Mouse (Mus musculus) G1E (cell line): ENCODE data around the gene Lpcat4. TPM values are rescaled to one million over a fixed set of nuclear protein-coding genes. Genes with fewer than 3 reads are reported as not detected.

ENCODE experiments used
- ATAC-seq: 2 replicates; pipeline ENCODE4 v1.8.0; 2016; ENCODE audit warnings: mild to moderate bottlenecking; ENCODE audit not compliant: insufficient number of reproducible peaks, poor library complexity, low FRiP score, severe bottlenecking; ENCODE audit errors: extremely low read depth
- DNase-seq: peaks from one replicate; pipeline ENCODE4 v3.0.0; 2012; ENCODE audit warnings: low spot score
- H3K27me3 ChIP-seq: 2 replicates; pipeline ENCODE4 v1.6.1; 2012; ENCODE audit warnings: mild to moderate bottlenecking, low read length, inconsistent platforms; ENCODE audit not compliant: insufficient read depth
- H3K36me3 ChIP-seq: replicated peaks from 2 replicates; pipeline ENCODE3; 2012; ENCODE audit warnings: mild to moderate bottlenecking, inconsistent platforms
- H3K4me1 ChIP-seq: 2 replicates; pipeline ENCODE4 v1.6.1; 2012; ENCODE audit warnings: low read depth, low read length, inconsistent platforms, mixed read lengths; ENCODE audit not compliant: insufficient read depth
- H3K4me3 ChIP-seq: 2 replicates; pipeline ENCODE4 v1.5.1; 2012; ENCODE audit warnings: low read depth, mild to moderate bottlenecking, inconsistent platforms, low read length, moderate library complexity, mixed read lengths
- H3K9me3 ChIP-seq: replicated peaks from 2 replicates; pipeline ENCODE4 v1.6.1; 2012; ENCODE audit warnings: inconsistent platforms
- CTCF ChIP-seq: IDR thresholded peaks from 2 replicates; pipeline ENCODE4 v1.5.1; 2012; ENCODE audit warnings: low read depth, low read length, inconsistent platforms, mixed read lengths
- GATA1 ChIP-seq: IDR thresholded peaks from 2 replicates; pipeline ENCODE4 v1.6.1; 2012; ENCODE audit warnings: borderline replicate concordance, low read length, inconsistent platforms, mixed read lengths
- GATA2 ChIP-seq: IDR thresholded peaks from 2 replicates; pipeline ENCODE4 v1.6.1; 2012; ENCODE audit warnings: low read depth, low read length, inconsistent platforms, borderline replicate concordance
- POLR2AphosphoS5 ChIP-seq: IDR thresholded peaks from 2 replicates; pipeline ENCODE4 v1.6.1; 2012; ENCODE audit warnings: low read depth, low read length, inconsistent platforms; ENCODE audit not compliant: insufficient replicate concordance
- TAL1 ChIP-seq: conservative IDR thresholded peaks from 2 replicates; pipeline ENCODE4 v1.6.1; 2012; ENCODE audit warnings: low read depth, low read length, inconsistent platforms, mixed read lengths
- polyA plus RNA-seq: library from polyadenylated mRNA; stranded (reverse); fragments of >175 nt; gene quantifications from 2 replicates; pipeline ENCODE4 v1.2.3, GENCODE M21; 2012
- total RNA-seq, 2 experiments: library from RNA; stranded (forward) in 1 of 2; stranded (reverse) in 1 of 2; fragments of 200-1000 nt in 1 of 2; fragments of >200 nt in 1 of 2; fragmentation: Nextera tagmentation in 1 of 2; gene quantifications; 2 replicates each; pipeline ENCODE4 v1.2.3; 2014 to 2017

Lpcat4 gene
- total and polyA plus RNA-seq, 3 experiments: 2.4 to 54.2 (median 20.2) TPM

DNA sequence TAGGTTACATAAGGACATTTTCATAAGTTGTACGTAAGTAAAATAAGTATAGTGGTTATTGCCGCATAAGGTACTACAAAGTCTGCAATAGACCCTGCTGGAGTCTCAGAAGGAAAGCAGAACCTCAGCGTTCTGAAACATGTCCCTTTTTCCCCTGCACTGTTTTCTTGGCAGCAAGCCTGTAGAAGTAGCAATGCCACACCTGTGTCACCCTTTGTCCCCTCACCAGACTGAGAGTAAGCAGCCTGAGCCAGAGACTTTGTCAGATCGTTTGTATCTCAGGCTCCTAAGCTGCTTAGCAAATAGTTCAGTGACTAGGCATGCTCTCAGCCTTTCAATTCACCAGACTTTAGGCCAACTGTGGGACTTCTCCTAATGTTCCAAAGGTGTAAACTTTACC, 47.8 kb downstream of the Lpcat4 start:
- Histone ChIP-seq H3K4me1 (peaks cover 11% of the 10 kb centered on the region), H3K9me3 (no peaks in the 10 kb centered on the region), H3K4me3 (no peak overlapping the region), H3K27me3 (no peaks in the 10 kb centered on the region), H3K36me3 (no peaks in the 10 kb centered on the region)
- TF ChIP-seq GATA2: no peak
- ATAC-seq: no peak
- no peak for DNase-seq

GRCm38 (mm10) chr2:112289507-112289906, 50.2 kb downstream of the Lpcat4 start:
- peaks cover 4% of the 10 kb centered on the region for H3K4me1 ChIP-seq
- no peak for ATAC-seq
- no peaks in the 10 kb centered on the region for H3K9me3 ChIP-seq
- H3K36me3 ChIP-seq: no peaks in the 10 kb centered on the region
- no peak overlapping the region for H3K4me3 ChIP-seq
- DNase-seq: no peak
- TF ChIP-seq TAL1 (no peak), CTCF (no peak), GATA1 (no peak), GATA2 (no peak), POLR2AphosphoS5 (no peak)
- H3K27me3 ChIP-seq: no peaks in the 10 kb centered on the region

DNA sequence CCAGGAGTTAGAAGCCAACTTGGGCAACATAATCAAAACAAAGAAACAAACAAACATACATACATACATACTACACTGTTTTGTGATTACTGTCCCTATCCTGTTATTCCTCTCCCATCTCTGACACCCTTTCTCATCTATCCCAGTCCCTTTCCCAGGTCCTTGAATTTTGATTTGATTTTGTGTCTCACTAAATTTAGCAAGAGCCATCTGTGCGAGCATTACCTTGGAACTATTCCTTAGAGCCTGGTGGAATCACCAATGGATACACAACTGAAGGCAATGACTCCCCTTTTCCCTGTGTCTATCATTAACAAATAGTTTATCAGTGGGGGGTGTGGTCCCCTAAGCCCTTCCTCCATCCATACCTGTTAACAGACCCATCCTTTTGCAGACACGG, 53.6 kb downstream of the Lpcat4 start:
- Histone ChIP-seq H3K36me3 (peaks cover 2% of the 10 kb centered on the region), H3K27me3 (no peaks in the 10 kb centered on the region), H3K9me3 (no peaks in the 10 kb centered on the region), H3K4me1 (no peaks in the 10 kb centered on the region), H3K4me3 (no peak overlapping the region)
- TF ChIP-seq TAL1 (no peak), GATA1 (no peak), CTCF (no peak), POLR2AphosphoS5 (no peak), GATA2 (no peak)
- DNase-seq (no peak), ATAC-seq (no peak)

DNA sequence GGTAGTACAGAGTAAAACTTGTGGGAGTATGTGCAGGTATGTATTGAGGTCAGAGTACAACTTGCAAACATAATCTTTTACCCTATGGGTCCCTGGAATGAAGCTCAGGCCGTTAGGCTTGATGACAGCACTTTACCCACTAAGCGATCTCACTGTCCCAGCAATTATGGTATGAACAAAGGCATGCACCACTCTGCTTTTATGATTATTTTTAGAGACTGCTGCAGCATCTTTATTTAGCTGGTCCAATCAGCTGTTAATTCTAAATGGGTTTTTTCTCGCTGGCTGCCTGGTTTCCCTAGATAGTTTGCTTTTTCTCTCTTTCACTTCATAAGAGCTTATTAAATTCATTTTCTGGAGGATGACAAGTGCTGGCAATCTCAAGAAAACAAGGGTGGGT, 56.9 kb downstream of the Lpcat4 start:
- Histone ChIP-seq H3K9me3 (no peaks in the 10 kb centered on the region), H3K4me3 (no peak overlapping the region), H3K36me3 (peaks cover 2% of the 10 kb centered on the region), H3K4me1 (no peaks in the 10 kb centered on the region), H3K27me3 (no peaks in the 10 kb centered on the region)
- TF ChIP-seq CTCF: no peak
- TF ChIP-seq GATA1: no peak
- TF ChIP-seq TAL1: no peak
- TF ChIP-seq POLR2AphosphoS5: no peak
- no peak for TF ChIP-seq GATA2
- no peak for ATAC-seq
- DNase-seq: no peak

Other genes with a start within 250 kb of the Lpcat4 start
- gene Olfr1309, start 249.2 kb upstream of the Lpcat4 start, total RNA-seq (2014; fragmentation: Nextera tagmentation): not detected in 2 replicates
- 0.05 and 0.06 TPM in 2 replicates for gene Olfr1309, start 249.2 kb upstream of the Lpcat4 start, total RNA-seq (2017)
- gene Olfr1309, start 249.2 kb upstream of the Lpcat4 start, polyA plus RNA-seq: not detected in 2 replicates
- gene Olfr1310, start 226.8 kb upstream of the Lpcat4 start, total RNA-seq (2014; fragmentation: Nextera tagmentation): not detected in 2 replicates
- gene Olfr1310, start 226.8 kb upstream of the Lpcat4 start, total RNA-seq (2017): under 0.01 TPM in 1 of 2 replicates, not detected in the other
- gene Olfr1310, start 226.8 kb upstream of the Lpcat4 start, polyA plus RNA-seq: not detected in 2 replicates
- gene Olfr1311, start 215.1 kb upstream of the Lpcat4 start, total RNA-seq (2014; fragmentation: Nextera tagmentation): not detected in 2 replicates
- gene Olfr1311, start 215.1 kb upstream of the Lpcat4 start, total RNA-seq (2017): 0.12 and 0.16 TPM in 2 replicates
- not detected in 2 replicates for gene Olfr1311, start 215.1 kb upstream of the Lpcat4 start, polyA plus RNA-seq
- not detected in 2 replicates for gene Olfr1312, start 189.2 kb upstream of the Lpcat4 start, total RNA-seq (2014; fragmentation: Nextera tagmentation)
- gene Olfr1312, start 189.2 kb upstream of the Lpcat4 start, total RNA-seq (2017): 0.11 and 0.23 TPM in 2 replicates
- gene Olfr1312, start 189.2 kb upstream of the Lpcat4 start, polyA plus RNA-seq: not detected in 2 replicates
- not detected in 2 replicates for gene Olfr1313, start 161.6 kb upstream of the Lpcat4 start, total RNA-seq (2014; fragmentation: Nextera tagmentation)
- 0.11 and 0.12 TPM in 2 replicates for gene Olfr1313, start 161.6 kb upstream of the Lpcat4 start, total RNA-seq (2017)
- not detected in 2 replicates for gene Olfr1313, start 161.6 kb upstream of the Lpcat4 start, polyA plus RNA-seq
- gene Olfr1314, start 142.7 kb upstream of the Lpcat4 start, total RNA-seq (2014; fragmentation: Nextera tagmentation): not detected in 2 replicates
- 0.16 and 0.17 TPM in 2 replicates for gene Olfr1314, start 142.7 kb upstream of the Lpcat4 start, total RNA-seq (2017)
- not detected in 2 replicates for gene Olfr1314, start 142.7 kb upstream of the Lpcat4 start, polyA plus RNA-seq
- not detected in 2 replicates for gene Olfr1315-ps1, start 124.0 kb upstream of the Lpcat4 start, total RNA-seq (2014; fragmentation: Nextera tagmentation)
- not detected in 2 replicates for gene Olfr1315-ps1, start 124.0 kb upstream of the Lpcat4 start, total RNA-seq (2017)
- gene Olfr1315-ps1, start 124.0 kb upstream of the Lpcat4 start, polyA plus RNA-seq: not detected in 2 replicates
- not detected in 2 replicates for gene Olfr1316, start 104.5 kb upstream of the Lpcat4 start, total RNA-seq (2014; fragmentation: Nextera tagmentation)
- 0.06 and 0.11 TPM in 2 replicates for gene Olfr1316, start 104.5 kb upstream of the Lpcat4 start, total RNA-seq (2017)
- gene Olfr1316, start 104.5 kb upstream of the Lpcat4 start, polyA plus RNA-seq: not detected in 2 replicates
- not detected in 2 replicates for gene Olfr1317, start 99.1 kb upstream of the Lpcat4 start, total RNA-seq (2014; fragmentation: Nextera tagmentation)
- gene Olfr1317, start 99.1 kb upstream of the Lpcat4 start, total RNA-seq (2017): 0.12 TPM in 1 of 2 replicates, not detected in the other
- not detected in 2 replicates for gene Olfr1317, start 99.1 kb upstream of the Lpcat4 start, polyA plus RNA-seq
- gene Olfr1318, start 85.3 kb upstream of the Lpcat4 start, total RNA-seq (2014; fragmentation: Nextera tagmentation): not detected in 2 replicates
- gene Olfr1318, start 85.3 kb upstream of the Lpcat4 start, total RNA-seq (2017): 0.12 and 0.16 TPM in 2 replicates
- not detected in 2 replicates for gene Olfr1318, start 85.3 kb upstream of the Lpcat4 start, polyA plus RNA-seq
- not detected in 2 replicates for gene Nutm1, start 19.8 kb downstream of the Lpcat4 start, total RNA-seq (2014; fragmentation: Nextera tagmentation)
- gene Nutm1, start 19.8 kb downstream of the Lpcat4 start, total RNA-seq (2017): 0.11 and 0.17 TPM in 2 replicates
- 0.04 TPM in 1 of 2 replicates, not detected in the other for gene Nutm1, start 19.8 kb downstream of the Lpcat4 start, polyA plus RNA-seq
- gene Nop10, start 22.5 kb downstream of the Lpcat4 start, total RNA-seq (2014; fragmentation: Nextera tagmentation): 53.1 and 66.1 TPM in 2 replicates
- gene Nop10, start 22.5 kb downstream of the Lpcat4 start, total RNA-seq (2017): 240 and 329 TPM in 2 replicates
- 34.4 and 34.5 TPM in 2 replicates for gene Nop10, start 22.5 kb downstream of the Lpcat4 start, polyA plus RNA-seq
- gene Slc12a6, start 26.4 kb downstream of the Lpcat4 start, total RNA-seq (2014; fragmentation: Nextera tagmentation): 55.2 and 55.9 TPM in 2 replicates
- 46.6 and 50.5 TPM in 2 replicates for gene Slc12a6, start 26.4 kb downstream of the Lpcat4 start, total RNA-seq (2017)
- 3.3 and 4.2 TPM in 2 replicates for gene Slc12a6, start 26.4 kb downstream of the Lpcat4 start, polyA plus RNA-seq
- gene Gm21985, start 26.8 kb downstream of the Lpcat4 start, total RNA-seq (2014; fragmentation: Nextera tagmentation): not detected in 2 replicates
- 0.16 and 0.64 TPM in 2 replicates for gene Gm21985, start 26.8 kb downstream of the Lpcat4 start, total RNA-seq (2017)
- gene Gm21985, start 26.8 kb downstream of the Lpcat4 start, polyA plus RNA-seq: not detected in 2 replicates
- gene Emc4, start 128.6 kb downstream of the Lpcat4 start, total RNA-seq (2014; fragmentation: Nextera tagmentation): 111 and 115 TPM in 2 replicates
- gene Emc4, start 128.6 kb downstream of the Lpcat4 start, total RNA-seq (2017): 53.7 and 59.8 TPM in 2 replicates
- 30.9 and 34.5 TPM in 2 replicates for gene Emc4, start 128.6 kb downstream of the Lpcat4 start, polyA plus RNA-seq
- gene Katnbl1, start 139.7 kb downstream of the Lpcat4 start, total RNA-seq (2014; fragmentation: Nextera tagmentation): 34.2 and 44.3 TPM in 2 replicates
- 28.2 and 28.4 TPM in 2 replicates for gene Katnbl1, start 139.7 kb downstream of the Lpcat4 start, total RNA-seq (2017)
- gene Katnbl1, start 139.7 kb downstream of the Lpcat4 start, polyA plus RNA-seq: 4.5 and 6.8 TPM in 2 replicates
- 14.4 and 15.0 TPM in 2 replicates for gene Emc7, start 215.5 kb downstream of the Lpcat4 start, total RNA-seq (2014; fragmentation: Nextera tagmentation)
- gene Emc7, start 215.5 kb downstream of the Lpcat4 start, total RNA-seq (2017): 9.7 and 11.9 TPM in 2 replicates
- gene Emc7, start 215.5 kb downstream of the Lpcat4 start, polyA plus RNA-seq: 1.1 and 1.8 TPM in 2 replicates
- not detected in 2 replicates for gene Chrm5, start 241.3 kb downstream of the Lpcat4 start, total RNA-seq (2014; fragmentation: Nextera tagmentation)
- not detected in 2 replicates for gene Chrm5, start 241.3 kb downstream of the Lpcat4 start, total RNA-seq (2017)
- gene Chrm5, start 241.3 kb downstream of the Lpcat4 start, polyA plus RNA-seq: not detected in 2 replicates